Mouse (Mus musculus) myocyte (in vitro differentiated cells): Measurements from ENCODE around the gene Msi2.

ENCODE experiments used
- CEBPB ChIP-seq: IDR thresholded peaks from 2 replicates; pipeline ENCODE4 v1.6.1; 2011; ENCODE audit warnings: mild to moderate bottlenecking, moderate library complexity; ENCODE audit not compliant: poor library complexity, insufficient read depth, severe bottlenecking
- E2F4 ChIP-seq: IDR thresholded peaks from one replicate; pipeline ENCODE4 v1.6.1; 2011; ENCODE audit warnings: mild to moderate bottlenecking, control low read depth, moderate library complexity; ENCODE audit not compliant: insufficient read depth
- MAX ChIP-seq: IDR thresholded peaks from one replicate; pipeline ENCODE4 v1.6.1; 2011; ENCODE audit warnings: low read depth, mild to moderate bottlenecking, control low read depth
- MYOD1 ChIP-seq, 3 experiments: IDR thresholded peaks; one replicate each; pipeline ENCODE4 v1.6.1; 2011; ENCODE audit warnings: control low read depth in 2 of 3, low read depth in 2 of 3, mild to moderate bottlenecking in 2 of 3, moderate library complexity in 1 of 3; ENCODE audit not compliant: insufficient read length in 2 of 3, control insufficient read depth in 1 of 3
- POLR2A ChIP-seq: IDR thresholded peaks from one replicate; pipeline ENCODE4 v1.6.1; 2011; ENCODE audit warnings: low read depth, mild to moderate bottlenecking, control low read depth, moderate library complexity; ENCODE audit not compliant: insufficient read length
- POLR2AphosphoS2 ChIP-seq: IDR thresholded peaks from one replicate; pipeline ENCODE4 v1.6.1; 2011; ENCODE audit warnings: low read depth, control low read depth; ENCODE audit not compliant: insufficient read length
- SRF ChIP-seq: IDR thresholded peaks from one replicate; pipeline ENCODE4 v1.6.1; 2011; ENCODE audit warnings: low read depth; ENCODE audit not compliant: control insufficient read depth, insufficient read length
- TCF12 ChIP-seq: IDR thresholded peaks from one replicate; pipeline ENCODE4 v1.6.1; 2011; ENCODE audit warnings: mild to moderate bottlenecking, control low read depth; ENCODE audit not compliant: poor library complexity, insufficient read depth, severe bottlenecking
- USF1 ChIP-seq: IDR thresholded peaks from one replicate; pipeline ENCODE4 v1.6.1; 2011; ENCODE audit warnings: low read depth, mild to moderate bottlenecking, control low read depth, moderate library complexity

DNA sequence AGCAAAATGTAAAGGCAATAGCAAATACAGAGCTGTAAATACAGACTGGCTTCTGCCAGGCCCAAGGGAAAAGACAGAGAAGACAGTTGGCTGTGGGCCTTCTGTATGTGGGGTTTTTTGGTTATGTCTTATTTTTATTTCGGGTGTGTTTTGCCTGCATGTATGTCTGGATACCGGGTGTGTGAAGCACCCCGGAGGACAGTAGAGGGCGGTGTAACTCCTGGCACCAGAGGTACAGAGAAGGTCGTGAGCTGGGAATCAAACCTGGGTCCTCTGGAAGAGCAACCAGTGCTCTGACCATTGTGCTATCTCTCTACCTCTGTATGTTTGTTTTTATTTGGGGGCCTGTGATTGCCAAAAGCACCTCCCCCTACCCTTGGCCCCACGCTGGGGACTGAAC is 288.6 kb downstream of the Msi2 start:
- TF ChIP-seq TCF12 (no peak), CEBPB (no peak), SRF (no peak), USF1 (no peak), POLR2A (no peak), POLR2AphosphoS2 (no peak), MYOD1 (IDR thresholded peaks at IDR 0.05; ENCODE audit: control insufficient read depth in 1 of 3, insufficient read length in 2 of 3, low read depth in 2 of 3) (no peak), MAX (no peak), E2F4 (no peak)
